Mouse (Mus musculus): ENCODE measurements around the gene I830077J02Rik.
"Not testable (repeated sequence)": the region's sequence is repeated elsewhere in the genome, so short reads cannot be mapped to it uniquely, and the experiment has no call there.

Gene I830077J02Rik

DNA sequence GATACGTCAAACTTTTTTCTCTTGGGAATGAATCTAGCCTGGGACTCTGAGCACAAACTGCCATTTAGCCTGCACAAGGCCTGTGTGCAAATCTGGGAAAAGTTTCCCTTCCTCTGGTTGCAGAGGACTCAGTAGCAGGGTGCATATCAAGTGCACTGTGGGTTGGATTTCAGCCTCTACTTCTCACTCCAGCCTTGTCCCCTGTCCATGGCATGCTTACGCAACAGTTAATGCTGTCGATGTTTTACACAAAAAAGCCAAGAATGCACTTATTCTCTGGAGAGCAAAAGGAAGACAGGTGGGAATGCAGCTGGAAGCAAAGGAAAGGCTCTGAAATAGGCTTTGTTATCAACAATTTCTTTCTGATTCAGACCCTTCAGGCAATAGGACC is 14.1 kb downstream of the I830077J02Rik start:
- no peak for DNase-seq (ENCODE audit: low spot score)

DNA sequence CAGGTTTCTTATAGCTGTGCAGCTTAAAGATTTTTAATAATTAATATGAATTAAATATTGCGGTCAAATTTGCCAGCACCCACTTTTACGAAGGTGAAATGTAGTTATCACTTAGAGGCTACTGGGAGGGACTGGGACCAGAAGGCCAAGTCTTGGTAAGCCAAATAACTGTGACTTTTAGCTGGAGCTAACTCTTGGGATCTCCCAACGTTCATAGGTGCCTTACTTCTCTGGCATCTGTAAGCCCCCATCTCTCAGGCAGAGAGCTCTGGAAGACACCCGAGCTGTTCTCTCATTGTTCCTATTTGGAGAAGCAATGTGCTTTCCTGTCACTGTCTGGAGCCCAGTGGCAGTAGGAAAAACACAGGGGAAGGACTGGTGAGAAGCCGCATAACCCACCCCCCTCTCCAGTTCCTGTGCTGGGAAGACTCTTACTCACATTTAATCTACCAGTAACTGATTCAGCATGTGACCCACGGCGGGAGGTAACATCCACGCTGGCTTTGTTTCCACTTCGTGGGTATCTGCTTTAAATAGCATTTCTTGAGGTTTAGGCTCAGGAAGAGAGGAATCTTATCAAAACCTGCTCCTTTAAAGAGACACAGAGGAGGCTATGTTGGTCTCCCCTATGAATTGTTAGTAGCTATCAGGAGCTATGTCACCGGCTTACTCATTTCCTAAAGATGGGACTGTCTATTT is 14.7 kb downstream of the I830077J02Rik start:
- no peak for DNase-seq (ENCODE audit: low spot score)

DNA sequence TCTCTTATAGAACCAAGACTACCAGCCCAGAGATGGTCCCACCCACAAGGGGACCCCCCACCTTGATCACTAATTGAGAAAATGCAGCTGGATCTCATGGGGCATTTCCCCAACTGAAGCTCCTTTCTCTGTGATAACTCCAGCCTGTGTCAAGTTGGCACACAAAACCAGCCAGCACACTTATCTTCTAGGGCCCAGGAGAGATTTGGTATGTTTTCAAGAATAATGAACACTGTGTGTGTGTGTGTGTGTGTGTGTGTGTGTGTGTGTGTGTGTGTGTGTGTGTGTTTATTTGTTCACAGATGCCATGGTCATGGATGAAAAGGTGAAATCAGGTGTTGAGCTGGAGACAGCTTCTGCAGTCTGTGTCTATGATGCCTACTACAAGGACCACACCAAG is 16.0 kb downstream of the I830077J02Rik start:
- DNase-seq (ENCODE audit: low spot score), result not testable (repeated sequence)

DNA sequence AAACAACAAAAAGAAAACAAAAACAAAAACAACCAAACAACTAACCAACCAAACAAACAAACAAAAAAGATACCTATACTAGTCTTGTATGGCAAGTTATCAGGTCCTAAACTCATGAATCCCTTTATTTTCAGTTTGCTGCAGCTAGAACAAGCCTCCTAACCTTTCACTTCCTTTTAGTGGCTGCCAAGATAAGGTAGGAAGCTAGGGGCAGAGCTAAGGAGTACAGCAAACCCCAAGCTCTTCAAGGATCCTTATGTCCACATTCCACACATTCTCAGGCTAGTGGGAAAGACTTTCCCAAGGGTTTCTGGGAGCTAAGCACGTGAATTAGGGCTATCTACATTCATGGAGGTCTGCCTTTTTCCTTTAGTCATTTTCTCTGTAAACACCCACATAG is 17.2 kb downstream of the I830077J02Rik start:
- no peak for DNase-seq (ENCODE audit: low spot score)

DNA sequence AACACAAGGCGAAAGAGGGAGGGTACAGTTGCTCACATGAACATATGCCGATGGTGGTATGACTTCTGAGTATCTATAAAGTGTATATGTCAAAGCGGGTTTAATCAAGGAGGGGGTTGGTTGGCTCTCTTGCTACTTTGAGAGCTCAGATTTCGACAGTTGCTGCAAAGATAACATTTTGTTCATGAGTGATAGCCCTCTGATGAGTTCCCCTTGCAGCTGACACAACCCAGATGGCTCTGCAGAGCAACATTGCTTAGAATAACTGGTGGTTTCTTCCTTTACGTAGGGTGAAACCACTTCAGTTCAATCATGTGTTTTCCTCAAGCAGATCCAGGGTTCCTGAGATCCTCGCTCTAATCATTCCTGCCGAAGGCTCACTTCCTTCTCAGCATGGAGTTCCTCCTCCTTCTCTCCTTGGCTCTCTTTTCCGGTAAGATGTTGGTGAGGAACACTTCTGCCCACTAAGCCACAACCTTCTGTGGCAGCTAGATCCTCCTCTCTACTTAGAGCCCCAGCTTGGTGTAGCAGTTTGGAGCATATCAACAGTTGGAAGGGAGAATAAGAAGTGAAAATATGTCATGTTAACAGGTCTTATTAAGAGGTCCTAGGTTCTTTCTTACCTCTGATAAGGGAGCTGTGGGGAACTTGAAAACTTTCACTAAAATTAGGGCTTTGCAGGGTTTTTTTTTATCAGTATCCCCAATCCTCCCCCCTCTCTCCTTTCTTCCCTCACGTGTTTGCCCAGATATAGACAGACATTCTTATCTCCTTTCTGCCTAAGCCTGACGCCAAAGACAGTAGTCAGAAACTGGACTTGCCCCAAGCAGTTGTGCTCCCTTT is 18.4 kb downstream of the I830077J02Rik start:
- DNase-seq (ENCODE audit: low spot score), result no peak

DNA sequence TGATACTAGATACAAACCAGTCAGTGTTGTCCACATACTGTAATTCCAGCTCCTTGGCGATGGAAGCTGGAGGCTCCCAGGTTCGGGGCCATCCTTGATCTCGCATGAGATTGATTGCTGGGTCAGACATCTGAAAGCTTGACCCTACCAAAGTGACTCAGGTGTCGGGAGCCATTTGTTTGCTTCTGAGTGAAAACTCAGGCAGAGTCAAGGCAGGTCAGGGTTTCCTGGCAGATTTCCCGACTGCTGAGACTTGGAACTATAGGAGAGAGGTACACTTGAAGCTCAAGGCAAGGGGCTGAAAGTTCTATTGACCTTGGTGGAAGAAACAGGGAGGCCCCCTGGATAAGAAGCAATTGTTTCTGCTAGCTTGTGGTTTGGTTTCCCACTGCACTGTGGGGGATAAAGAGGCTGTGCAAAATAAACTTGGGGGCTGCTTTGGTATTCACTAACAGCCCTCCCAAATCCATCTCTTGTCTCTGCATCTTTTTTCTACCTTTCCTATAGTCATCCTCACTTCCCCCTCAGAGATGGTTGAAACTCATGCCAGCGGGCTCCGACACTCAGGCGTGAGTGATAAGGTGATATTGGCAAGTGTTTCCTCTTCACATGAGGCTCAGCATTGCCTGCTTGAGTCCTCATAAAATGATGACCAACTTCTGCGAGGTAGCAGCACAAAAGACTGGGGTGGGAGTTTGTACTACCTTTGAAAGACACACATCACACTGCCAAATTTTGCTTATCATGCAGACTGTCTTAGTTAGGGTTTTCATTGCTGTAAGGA is 20.2 kb downstream of the I830077J02Rik start:
- DNase-seq (ENCODE audit: low spot score), result no peak

DNA sequence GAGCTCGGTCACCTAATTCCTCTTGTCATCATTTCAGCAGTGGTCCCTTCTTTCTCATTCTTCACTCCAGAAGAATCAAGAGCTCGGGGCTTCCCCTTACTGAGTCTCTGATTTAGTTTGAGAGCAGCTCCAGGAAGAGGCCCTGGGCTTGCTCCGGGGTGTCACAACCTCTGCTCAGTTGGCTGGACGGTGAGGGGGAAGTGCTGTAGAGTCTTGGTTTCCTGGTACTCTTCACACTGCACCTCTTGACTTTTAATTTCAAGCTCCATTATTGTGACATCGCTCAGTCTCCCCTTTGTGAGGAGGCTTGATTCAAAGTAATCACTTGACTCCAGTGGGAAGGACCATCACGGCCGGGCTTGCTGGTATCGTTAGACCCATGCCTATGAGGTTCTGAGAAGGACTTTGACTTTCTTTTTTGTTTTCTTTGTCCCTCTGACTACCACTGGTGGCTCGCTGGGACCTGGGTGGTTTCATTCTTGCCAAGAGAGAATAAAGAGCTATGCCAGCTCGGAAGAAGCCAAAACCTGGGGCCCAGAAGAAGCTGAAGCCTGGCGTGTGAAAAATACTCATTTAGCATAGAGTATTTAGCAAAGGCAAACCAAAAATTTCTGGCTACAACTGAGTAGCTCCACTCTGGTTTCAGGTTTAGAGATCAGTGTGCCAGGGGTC is 21.8 kb downstream of the I830077J02Rik start:
- DNase-seq (ENCODE audit: low spot score), result no peak

DNA sequence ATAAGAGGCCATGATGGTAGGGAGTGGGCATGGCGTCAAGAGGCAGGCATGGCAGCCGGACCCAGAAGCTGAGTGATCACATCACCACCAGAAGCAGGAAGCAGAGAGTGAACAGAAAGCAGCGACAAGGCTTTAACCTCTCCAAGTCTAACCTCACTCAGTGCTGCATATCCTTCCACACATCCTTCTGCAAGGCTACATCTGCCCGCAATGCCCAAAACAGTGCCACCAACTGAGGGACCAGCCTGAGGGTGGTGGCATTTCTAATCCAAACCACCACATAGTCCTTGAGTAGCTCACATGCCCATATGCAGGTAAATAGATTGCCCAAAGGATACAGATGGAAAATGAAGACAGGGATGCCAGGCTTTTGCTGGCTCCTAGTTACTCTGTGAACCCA is 23.5 kb downstream of the I830077J02Rik start:
- no peak for DNase-seq (ENCODE audit: low spot score)

DNA sequence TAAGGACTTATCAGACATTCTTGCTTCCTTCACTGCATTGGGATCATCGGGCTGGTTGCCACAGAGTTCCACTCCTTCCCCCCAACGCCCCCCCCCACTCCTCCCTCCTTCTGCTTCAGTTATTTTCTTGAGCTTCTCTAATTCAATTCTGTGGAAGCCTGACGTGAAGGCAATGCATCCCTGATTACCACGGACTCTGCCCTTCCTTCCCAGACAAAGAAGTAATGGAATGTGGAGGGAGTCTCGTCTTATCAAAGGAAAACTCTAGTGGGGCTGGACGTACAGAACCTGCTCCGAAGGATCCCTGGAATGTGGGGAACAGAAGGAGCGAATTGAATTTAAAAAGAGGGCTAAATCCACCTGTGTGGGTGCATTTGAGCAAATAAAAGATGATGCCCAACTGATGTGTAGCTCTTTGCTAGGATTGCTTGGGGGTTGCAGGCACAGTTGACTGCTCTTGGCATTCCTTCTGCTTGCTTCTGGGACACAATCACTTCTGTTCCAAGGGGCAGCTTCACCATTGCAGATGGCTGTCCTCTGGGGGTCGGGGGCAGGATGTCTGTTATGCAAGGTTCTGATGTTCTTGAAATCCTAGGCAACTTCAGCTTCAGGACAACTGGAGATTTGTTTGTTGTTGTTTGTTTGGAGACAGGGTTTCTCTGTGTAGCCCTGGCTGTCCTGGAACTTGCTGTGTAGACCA is 24.4 kb downstream of the I830077J02Rik start:
- no peak for DNase-seq (ENCODE audit: low spot score)

DNA sequence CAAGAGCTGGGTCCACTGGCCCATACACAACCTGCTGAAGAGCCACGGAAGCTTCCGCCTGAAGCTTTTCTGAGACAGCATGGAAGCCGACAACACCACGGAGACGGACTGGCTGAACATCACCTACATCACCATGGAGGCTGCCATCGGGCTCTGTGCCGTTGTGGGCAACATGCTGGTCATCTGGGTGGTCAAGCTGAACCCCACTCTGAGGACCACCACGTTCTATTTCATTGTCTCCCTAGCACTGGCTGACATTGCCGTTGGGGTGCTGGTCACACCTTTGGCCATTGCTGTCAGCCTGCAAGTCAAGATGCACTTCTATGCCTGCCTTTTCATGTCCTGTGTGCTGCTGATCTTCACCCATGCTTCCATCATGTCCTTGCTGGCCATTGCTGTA is 27.7 kb downstream of the I830077J02Rik start:
- DNase-seq (ENCODE audit: low spot score), result no peak

DNA sequence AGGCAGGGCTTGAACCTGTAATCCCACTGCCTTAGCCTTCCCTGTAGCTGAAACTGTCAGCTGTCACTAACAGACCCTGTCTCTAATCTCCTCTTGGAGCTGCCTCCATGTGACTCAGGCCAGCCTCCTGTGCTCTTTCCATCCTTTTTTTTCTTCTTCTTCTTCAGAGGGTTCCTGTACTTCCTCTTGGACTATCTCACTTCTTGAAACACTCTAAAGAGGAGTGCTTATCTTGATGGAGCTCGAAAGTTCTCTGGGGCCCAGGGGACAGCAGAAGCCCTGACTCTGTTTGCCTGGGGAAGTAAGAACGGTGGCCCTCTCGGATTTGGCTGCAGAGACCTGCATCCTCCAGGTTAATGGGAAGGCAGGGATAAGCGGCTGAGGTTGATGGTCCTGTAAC is 28.3 kb downstream of the I830077J02Rik start:
- no peak for DNase-seq (ENCODE audit: low spot score)

DNA sequence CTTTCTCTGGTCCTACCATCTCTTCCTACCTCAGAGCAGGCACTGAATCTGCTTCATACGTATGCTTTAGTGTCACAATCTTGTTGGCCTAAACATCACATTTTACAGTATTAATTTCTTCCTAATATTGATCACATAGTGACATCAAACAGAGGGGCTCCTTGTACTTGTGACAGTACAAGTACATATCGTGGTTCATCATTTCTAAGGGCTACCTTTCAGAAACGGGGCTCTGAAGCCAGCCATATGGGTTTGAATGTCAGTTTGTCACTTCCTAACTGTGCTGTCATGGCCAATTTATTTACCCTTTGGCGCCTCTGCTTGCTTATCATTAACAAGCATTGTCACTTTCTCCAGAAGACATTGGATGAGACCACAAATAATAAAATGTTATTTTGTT is 31.0 kb downstream of the I830077J02Rik start:
- no peak for DNase-seq (ENCODE audit: low spot score)

DNA sequence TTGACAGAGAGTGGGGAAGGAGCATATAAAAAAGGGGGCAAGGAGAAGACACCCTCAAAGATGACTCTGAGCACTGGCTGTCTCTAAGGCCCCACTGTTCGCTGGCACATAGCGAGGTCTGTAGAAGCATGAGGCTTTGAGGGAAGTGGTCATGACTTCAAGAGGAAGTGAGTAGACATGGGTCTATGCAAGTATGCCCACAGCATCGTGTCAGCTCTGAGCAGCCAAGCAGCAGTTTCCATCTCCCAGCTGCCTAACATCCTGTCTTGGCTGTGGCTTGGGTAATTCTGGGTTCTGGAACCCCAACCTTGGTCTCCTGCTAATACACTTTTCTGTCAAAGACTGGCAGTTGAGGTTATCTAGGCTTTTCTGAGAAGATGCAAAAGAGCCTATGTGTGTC is 31.7 kb downstream of the I830077J02Rik start:
- no peak for DNase-seq (ENCODE audit: low spot score)

DNA sequence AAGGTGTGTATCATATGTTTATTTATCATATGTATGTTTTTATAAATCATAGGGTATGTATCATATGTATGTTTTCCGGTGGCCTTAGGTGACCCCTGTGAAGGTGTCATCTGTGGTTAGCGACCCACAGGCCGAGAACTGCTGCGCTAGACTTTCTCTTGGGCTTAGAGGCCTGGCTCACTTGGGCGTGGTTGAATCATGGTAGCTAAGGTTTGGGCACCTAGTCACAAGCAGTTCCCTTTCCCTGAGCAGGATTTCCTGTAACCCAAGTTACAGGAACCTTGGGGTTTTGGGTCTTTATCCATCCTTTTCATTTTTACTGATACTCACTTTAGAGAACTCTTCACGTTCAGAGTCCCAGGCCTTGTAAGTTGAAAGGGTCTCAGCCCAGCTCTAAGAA is 32.2 kb downstream of the I830077J02Rik start:
- no peak for DNase-seq (ENCODE audit: low spot score)

DNA sequence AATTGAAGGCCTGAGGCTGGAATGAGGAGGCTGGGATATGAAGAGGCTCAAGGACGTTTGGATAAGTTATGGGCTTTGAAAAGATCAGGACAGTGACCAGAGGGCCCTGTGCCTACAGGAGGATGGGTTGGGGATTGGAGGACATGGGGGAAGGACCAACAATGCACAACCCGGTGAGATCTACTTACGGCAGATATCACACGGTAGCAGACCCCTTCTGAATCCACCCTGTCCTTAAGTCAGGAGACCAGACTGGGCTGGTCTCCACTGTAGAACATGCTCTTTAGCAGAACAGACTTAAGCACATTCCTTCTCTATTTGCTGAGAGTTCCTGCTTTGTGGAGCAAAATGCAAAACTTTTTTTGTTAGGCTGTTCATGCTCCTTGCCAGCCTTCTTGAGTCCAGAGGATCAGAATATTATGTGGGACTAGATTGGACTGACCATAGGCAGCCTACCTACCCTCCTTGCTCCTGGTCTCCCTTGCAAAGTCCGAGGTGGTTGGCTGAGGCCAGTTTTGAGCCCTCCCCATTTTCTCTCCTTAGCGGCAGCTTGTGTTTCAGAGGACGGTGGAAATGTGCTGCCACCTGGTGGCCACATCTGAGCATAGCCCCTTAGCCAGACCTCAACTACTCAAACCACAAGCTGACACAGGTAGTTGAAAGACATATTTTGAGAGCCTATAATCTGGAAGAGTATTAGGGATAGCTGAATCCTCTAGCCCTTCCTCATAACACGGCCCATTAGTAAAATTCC is 32.9 kb downstream of the I830077J02Rik start:
- peak; percentile 76 for DNase-seq (ENCODE audit: low spot score)

DNA sequence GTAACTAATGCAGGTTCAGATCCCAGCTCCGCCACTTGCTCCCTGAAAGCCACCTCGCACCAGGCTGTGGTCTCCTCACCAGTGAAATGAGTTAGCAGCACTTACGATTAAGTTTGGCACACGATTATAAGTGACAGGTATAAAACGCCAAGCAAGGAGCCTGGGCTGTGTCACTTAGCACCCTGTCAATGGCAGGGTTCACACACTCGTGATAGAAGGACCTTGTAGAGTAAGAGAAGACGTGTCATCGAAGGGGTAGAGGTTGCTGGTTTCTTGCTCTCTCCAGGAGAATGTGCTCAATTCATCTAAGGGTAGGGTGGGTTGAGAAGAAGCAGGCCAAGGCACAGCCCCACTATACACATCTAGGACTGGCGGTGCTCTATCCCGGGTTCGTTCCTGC is 33.6 kb downstream of the I830077J02Rik start:
- DNase-seq (ENCODE audit: low spot score), result no peak

DNA sequence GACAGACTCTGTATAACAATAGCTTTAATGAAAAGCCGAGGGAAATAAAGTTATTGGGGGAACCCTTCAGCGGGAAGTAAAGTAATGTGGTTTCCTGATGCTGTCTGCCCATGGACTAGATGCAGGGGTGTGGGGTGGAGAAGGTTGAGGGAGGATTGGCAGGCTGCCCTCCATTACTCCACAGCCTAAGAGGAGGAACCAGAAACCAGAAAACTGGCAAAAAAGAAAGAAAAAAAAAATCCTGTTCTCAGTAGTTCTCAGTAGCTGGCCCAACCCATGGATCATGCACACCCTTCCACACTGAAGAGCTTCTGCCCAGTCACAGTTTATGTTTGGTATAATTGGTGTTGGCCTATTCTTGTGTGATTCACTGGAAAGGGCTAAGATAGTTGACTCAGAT is 34.1 kb downstream of the I830077J02Rik start:
- no peak for DNase-seq (ENCODE audit: low spot score)

DNA sequence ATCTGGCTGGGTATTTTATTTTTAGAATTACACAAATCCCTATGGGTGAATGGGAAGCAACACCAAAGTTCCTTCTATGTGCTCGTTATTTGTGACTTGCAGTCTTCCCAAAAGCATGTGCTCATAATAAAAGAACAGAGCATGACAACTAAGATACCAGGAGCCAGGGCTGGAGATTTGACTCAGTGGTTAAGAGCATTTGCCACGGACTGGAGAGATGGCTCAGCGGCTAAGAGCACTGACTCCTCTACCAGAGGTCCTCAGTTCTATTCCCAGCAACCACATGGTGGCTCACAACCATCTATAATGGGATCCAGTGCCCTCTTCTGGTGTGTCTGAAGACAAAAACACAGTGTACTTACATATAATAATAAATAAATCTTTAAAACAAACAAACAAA is 35.7 kb downstream of the I830077J02Rik start:
- no peak for DNase-seq (ENCODE audit: low spot score)

DNA sequence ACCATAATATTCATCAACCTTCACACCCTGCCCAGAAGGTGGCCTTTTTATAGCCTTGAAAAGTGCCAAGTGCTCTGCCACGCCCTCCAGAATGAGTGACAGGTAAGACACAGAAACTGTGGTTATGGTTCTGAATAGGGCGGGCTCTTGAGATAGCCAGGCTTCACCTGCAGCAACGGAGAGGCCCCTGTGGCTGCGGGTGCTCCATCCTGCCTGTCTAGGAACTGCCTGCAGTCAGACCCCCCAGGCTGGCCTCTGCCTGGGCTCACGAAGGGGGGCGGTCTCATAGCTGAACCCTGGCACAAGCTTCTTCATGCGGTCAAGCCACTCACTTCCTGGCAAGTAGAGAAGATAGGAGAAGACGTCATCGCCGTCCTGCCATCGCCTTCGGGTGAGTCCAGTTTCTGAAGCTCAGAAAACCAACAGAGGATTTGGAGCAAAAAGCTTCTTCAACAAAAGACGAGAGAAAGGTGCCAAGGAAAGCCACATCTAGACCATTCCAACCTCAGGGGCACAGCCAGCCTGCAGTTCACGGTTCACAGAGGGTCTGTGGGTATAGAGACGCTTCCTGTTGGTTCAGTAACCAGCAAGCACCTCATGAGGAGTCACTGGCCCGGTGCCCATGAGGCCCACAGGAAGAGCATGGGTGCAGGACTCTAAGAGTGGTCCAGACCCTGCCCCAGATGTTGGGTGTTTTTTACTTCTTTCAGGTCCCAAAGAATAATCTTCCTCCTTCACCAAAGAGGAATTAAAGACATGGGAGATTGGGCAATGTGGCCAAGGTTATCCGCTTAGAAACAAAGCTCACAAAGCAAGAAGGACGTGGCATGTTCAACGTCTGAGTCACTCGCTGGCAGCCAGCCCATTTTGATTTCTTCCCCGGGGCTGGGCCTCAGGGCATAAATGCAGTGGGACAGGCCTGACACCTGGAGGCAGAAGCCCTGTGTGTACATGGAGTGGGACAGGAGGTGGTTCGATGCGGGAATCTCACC is 37.6 kb downstream of the I830077J02Rik start:
- DNase-seq (ENCODE audit: low spot score), result peak; percentile 94

Data from MN1 (cell line).